Mouse (Mus musculus) intestine, postnatal 0 days (tissue): ENCODE measurements around the gene Slc9a3r2. TPM values are rescaled to one million over a fixed set of nuclear protein-coding genes. Genes with fewer than 3 reads are reported as not detected.

Experiments used
- ATAC-seq: fragments of 200-750 bp; cut with Nextera tagmentation; 2 replicates; pipeline ENCODE4 v1.8.0; 2017; ENCODE audit warnings: mild to moderate bottlenecking, moderate TSS enrichment, moderate library complexity
- H3K27ac ChIP-seq: fragments of 300-500 bp; sonication (generic); 2 replicates; pipeline ENCODE4 v1.5.1; 2014; ENCODE audit warnings: mild to moderate bottlenecking, low read depth, low read length, moderate library complexity
- H3K27me3 ChIP-seq: fragments of 300-500 bp; sonication (generic); replicated peaks from 2 replicates; pipeline ENCODE4 v1.6.1; 2014; ENCODE audit warnings: low read length, mixed read lengths; ENCODE audit not compliant: control insufficient read depth, insufficient read depth
- H3K36me3 ChIP-seq: fragments of 300-500 bp; sonication (generic); 2 replicates; pipeline ENCODE4 v1.6.1; 2014; ENCODE audit warnings: mild to moderate bottlenecking, moderate library complexity; ENCODE audit not compliant: control insufficient read depth, insufficient read depth
- H3K4me1 ChIP-seq: fragments of 300-500 bp; sonication (generic); replicated peaks from 2 replicates; pipeline ENCODE4 v1.6.1; 2014; ENCODE audit warnings: antibody characterized with exemption, low read length, mixed read lengths; ENCODE audit not compliant: control insufficient read depth, insufficient read depth
- H3K4me2 ChIP-seq: fragments of 300-500 bp; sonication (generic); replicated peaks from 2 replicates; pipeline ENCODE4 v1.6.1; 2014; ENCODE audit warnings: low read depth, mild to moderate bottlenecking, moderate library complexity
- H3K4me3 ChIP-seq: fragments of 300-500 bp; sonication (generic); 2 replicates; pipeline ENCODE4 v1.5.1; 2014; ENCODE audit warnings: low read depth, low read length
- H3K9ac ChIP-seq: fragments of 300-500 bp; sonication (generic); 2 replicates; pipeline ENCODE4 v1.6.1; 2014; ENCODE audit warnings: mild to moderate bottlenecking, low read depth, low read length
- H3K9me3 ChIP-seq: fragments of 300-500 bp; sonication (generic); 2 replicates; pipeline ENCODE4 v1.6.1; 2016; ENCODE audit warnings: mixed run types; ENCODE audit not compliant: control insufficient read depth
- CTCF ChIP-seq: sonication (generic); IDR thresholded peaks from 2 replicates; pipeline ENCODE4 v1.5.1; 2016; ENCODE audit warnings: low read depth, mild to moderate bottlenecking, control low read depth, antibody characterized with exemption, moderate library complexity
- WGBS: fragments of 180-500 bp; shearing (Covaris S2); extraction: QIAGEN DNeasy Blood & Tissue Kit; methylation state at CpG from one replicate; pipeline ENCODE4 v1.1.7; 2014; 5-methylcytosine and 5-hydroxymethylcytosine counted together
- polyA plus RNA-seq: library from polyadenylated mRNA; unstranded; fragments of >200 nt; fragmentation: Nextera tagmentation; extraction: Ambion mirVana; gene quantifications from 2 replicates; pipeline ENCODE4 v1.2.1, GENCODE M21; 2015

Slc9a3r2 gene
- polyA plus RNA-seq, 1 experiment from 2014 or later = 26.5 TPM

GRCm38 (mm10) chr17:24639571-24639988 is 10.5 kb downstream of the Slc9a3r2 start:
- no peak overlapping the region for H3K9ac ChIP-seq
- 70% methylated on average over 5 of the region's 5 CpGs for WGBS
- no peak for ATAC-seq

DNA sequence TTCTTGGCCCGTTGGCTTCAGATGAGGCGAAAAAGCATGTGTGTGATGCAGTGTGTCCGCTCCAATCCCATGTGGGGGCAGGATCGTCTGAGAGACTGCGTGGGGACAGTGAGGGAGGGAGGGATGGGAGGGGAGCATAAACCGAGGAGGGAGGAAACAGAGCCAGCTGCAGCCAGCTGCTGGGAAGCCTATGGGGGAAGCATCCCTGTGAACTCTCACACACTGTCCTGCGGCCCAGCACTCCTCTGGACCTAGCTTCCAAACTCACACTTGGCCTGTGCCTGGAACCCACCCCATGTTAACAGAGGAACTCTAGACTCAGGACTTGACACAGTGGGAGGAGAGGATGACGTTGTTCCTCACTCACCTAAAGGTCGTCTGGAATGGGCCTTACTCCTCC is 11.3 kb downstream of the Slc9a3r2 start:
- no peak overlapping the region for H3K4me3 ChIP-seq
- H3K4me1 ChIP-seq = no peaks in the 10 kb centered on the region
- no peaks in the 10 kb centered on the region for H3K27me3 ChIP-seq
- H3K4me2 ChIP-seq = no peak overlapping the region
- H3K9me3 ChIP-seq = no peaks in the 10 kb centered on the region
- no peak for TF ChIP-seq CTCF
- WGBS = 68% methylated on average over 9 of the region's 9 CpGs
- peak; percentile 34; the same call in 1 of the 2 replicates for ATAC-seq
- peaks cover 16% of the 10 kb centered on the region; the same call in 1 of the 2 replicates for H3K36me3 ChIP-seq
- H3K9ac ChIP-seq = no peak overlapping the region
- peak overlapping the region; percentile 70 for H3K27ac ChIP-seq

More at GRCm38 (mm10) chr17:24639571-24639988, 10.5 kb downstream of the Slc9a3r2 start:
- H3K36me3 ChIP-seq = peaks cover 16% of the 10 kb centered on the region; the same call in 1 of the 2 replicates
- no peaks in the 10 kb centered on the region for H3K9me3 ChIP-seq
- no peak overlapping the region for H3K4me3 ChIP-seq
- TF ChIP-seq CTCF = no peak
- H3K27me3 ChIP-seq = no peaks in the 10 kb centered on the region
- peak overlapping the region; percentile 70 for H3K27ac ChIP-seq
- no peak overlapping the region for H3K4me2 ChIP-seq
- H3K4me1 ChIP-seq = no peaks in the 10 kb centered on the region

GRCm38 (mm10) chr17:24638214-24638613 is 11.9 kb downstream of the Slc9a3r2 start:
- Histone ChIP-seq H3K36me3 (peaks cover 16% of the 10 kb centered on the region; the same call in 1 of the 2 replicates), H3K9me3 (no peaks in the 10 kb centered on the region), H3K27me3 (no peaks in the 10 kb centered on the region), H3K9ac (no peak overlapping the region), H3K4me3 (no peak overlapping the region), H3K4me2 (no peak overlapping the region), H3K27ac (peak overlapping the region; percentile 70), H3K4me1 (no peaks in the 10 kb centered on the region)
- WGBS = 77% methylated on average over 4 of the region's 4 CpGs
- peak; percentile 1; the same call in 1 of the 2 replicates for ATAC-seq
- TF ChIP-seq CTCF = no peak

GRCm38 (mm10) chr17:24636781-24637481 is 13.2 kb downstream of the Slc9a3r2 start:
- no peaks in the 10 kb centered on the region for H3K27me3 ChIP-seq
- no peak overlapping the region for H3K4me3 ChIP-seq
- peaks cover 14% of the 10 kb centered on the region; the same call in 1 of the 2 replicates for H3K36me3 ChIP-seq
- H3K4me2 ChIP-seq = no peak overlapping the region
- H3K9ac ChIP-seq = no peak overlapping the region
- no peak for ATAC-seq
- TF ChIP-seq CTCF = no peak
- no peaks in the 10 kb centered on the region for H3K4me1 ChIP-seq
- WGBS = 78% methylated on average over 5 of the region's 5 CpGs
- no peak overlapping the region for H3K27ac ChIP-seq
- H3K9me3 ChIP-seq = no peaks in the 10 kb centered on the region

- no peak for TF ChIP-seq CTCF
- Histone ChIP-seq H3K27ac (no peak overlapping the region), H3K4me2 (no peak overlapping the region), H3K4me3 (no peak overlapping the region), H3K27me3 (no peaks in the 10 kb centered on the region), H3K9me3 (no peaks in the 10 kb centered on the region), H3K4me1 (no peaks in the 10 kb centered on the region), H3K9ac (no peak overlapping the region), H3K36me3 (peaks cover 10% of the 10 kb centered on the region; the same call in 1 of the 2 replicates)
- WGBS = 88% methylated on average over 5 of the region's 5 CpGs
- no peak for ATAC-seq
Measured at GRCm38 (mm10) chr17:24635694-24636093, 14.4 kb downstream of the Slc9a3r2 start.

- H3K4me1 ChIP-seq = no peaks in the 10 kb centered on the region
- H3K4me2 ChIP-seq = no peak overlapping the region
- WGBS = 69% methylated on average over 4 of the region's 4 CpGs
- no peak for ATAC-seq
- no peaks in the 10 kb centered on the region for H3K27me3 ChIP-seq
- no peak overlapping the region for H3K4me3 ChIP-seq
- H3K27ac ChIP-seq = no peak overlapping the region
- no peaks in the 10 kb centered on the region for H3K9me3 ChIP-seq
- H3K36me3 ChIP-seq = peaks cover 10% of the 10 kb centered on the region; the same call in 1 of the 2 replicates
- H3K9ac ChIP-seq = no peak overlapping the region
- TF ChIP-seq CTCF = no peak
Measured at GRCm38 (mm10) chr17:24635024-24635423, 15.1 kb downstream of the Slc9a3r2 start.
